Mouse (Mus musculus) C2C12 (cell line): ENCODE data around the gene Insl5. TPM values are rescaled to one million over a fixed set of nuclear protein-coding genes. Genes with fewer than 3 reads are reported as not detected.

Experiments
- H3K27me3 ChIP-seq: one replicate; pipeline ENCODE4 v1.6.1; 2011; ENCODE audit not compliant: control insufficient read depth, insufficient read depth, insufficient read length
- H3K36me3 ChIP-seq: one replicate; pipeline ENCODE4 v1.6.1; 2011; ENCODE audit not compliant: control insufficient read depth, insufficient read depth
- H3K4me3 ChIP-seq: one replicate; pipeline ENCODE4 v1.5.1; 2011; ENCODE audit warnings: mild to moderate bottlenecking, control low read depth; ENCODE audit not compliant: poor library complexity, insufficient read depth, severe bottlenecking
- H3K79me2 ChIP-seq: one replicate; pipeline ENCODE4 v1.6.1; 2011; ENCODE audit not compliant: control insufficient read depth, insufficient read depth
- H3K79me3 ChIP-seq: one replicate; pipeline ENCODE4 v1.6.1; 2011; ENCODE audit warnings: low read depth, control low read depth
- H3ac ChIP-seq: one replicate; pipeline ENCODE3; 2011; ENCODE audit warnings: low read depth; ENCODE audit not compliant: control insufficient read depth, insufficient read length
- CEBPB ChIP-seq: IDR thresholded peaks from one replicate; pipeline ENCODE4 v1.6.1; 2011; ENCODE audit warnings: low read depth, mild to moderate bottlenecking, control low read depth, moderate library complexity
- CTCF ChIP-seq: IDR thresholded peaks from one replicate; pipeline ENCODE4 v1.5.1; 2011; ENCODE audit not compliant: control insufficient read depth, insufficient read depth, insufficient read length
- FOSL1 ChIP-seq: IDR thresholded peaks from one replicate; pipeline ENCODE4 v1.8.0; 2011; ENCODE audit warnings: mild to moderate bottlenecking, low read length; ENCODE audit not compliant: poor library complexity, insufficient read depth, severe bottlenecking
- MAX ChIP-seq: IDR thresholded peaks from one replicate; pipeline ENCODE4 v1.6.1; 2011; ENCODE audit warnings: mild to moderate bottlenecking, control low read depth
- MYOD1 ChIP-seq: IDR thresholded peaks from one replicate; pipeline ENCODE4 v1.6.1; 2011; ENCODE audit warnings: low read depth; ENCODE audit not compliant: control insufficient read depth, insufficient read length
- MYOG ChIP-seq: IDR thresholded peaks from one replicate; pipeline ENCODE4 v1.6.1; 2011; ENCODE audit not compliant: control insufficient read depth, insufficient read length; ENCODE audit errors: extremely low read depth
- USF1 ChIP-seq: IDR thresholded peaks from one replicate; pipeline ENCODE4 v1.6.1; 2011; ENCODE audit warnings: low read depth, mild to moderate bottlenecking, control low read depth, moderate library complexity
- polyA plus RNA-seq: library from polyadenylated mRNA; unstranded; fragments of >200 nt; fragmentation: generic; extraction: Trizol; gene quantifications from one replicate; pipeline ENCODE4 v1.2.1, GENCODE M21; 2012; ENCODE audit warnings: missing spikeins

Insl5 gene
- polyA plus RNA-seq, 1 experiment = not detected

DNA sequence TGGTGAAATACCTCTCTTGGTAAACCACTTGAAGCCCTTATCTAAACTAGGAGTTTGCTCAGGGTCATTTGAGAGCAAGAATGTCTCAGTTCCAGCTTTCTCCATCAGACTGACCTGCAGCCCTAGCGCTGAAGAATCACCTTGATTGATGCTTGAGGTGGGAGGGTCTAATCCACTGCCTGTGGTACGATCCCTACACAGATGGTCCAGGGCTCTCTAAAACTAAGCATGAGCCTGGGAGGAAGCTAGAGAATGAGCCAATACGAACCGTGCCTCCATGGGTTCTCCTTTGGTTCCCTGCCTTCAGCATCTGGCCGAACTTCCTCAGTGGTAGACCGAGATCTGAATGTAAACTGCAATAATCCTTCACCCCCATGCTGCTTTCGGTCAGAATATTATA lies 1.1 kb upstream of the Insl5 start:
- no peak overlapping the region for H3ac ChIP-seq
- no peak overlapping the region for H3K4me3 ChIP-seq
- TF ChIP-seq CTCF (no peak), USF1 (no peak), CEBPB (no peak), MAX (no peak), MYOG (no peak), FOSL1 (no peak), MYOD1 (no peak)
- H3K36me3 ChIP-seq = no peaks in the 10 kb centered on the region
- H3K79me3 ChIP-seq = no peaks in the 10 kb centered on the region
- no peaks in the 10 kb centered on the region for H3K79me2 ChIP-seq
- no peaks in the 10 kb centered on the region for H3K27me3 ChIP-seq

DNA sequence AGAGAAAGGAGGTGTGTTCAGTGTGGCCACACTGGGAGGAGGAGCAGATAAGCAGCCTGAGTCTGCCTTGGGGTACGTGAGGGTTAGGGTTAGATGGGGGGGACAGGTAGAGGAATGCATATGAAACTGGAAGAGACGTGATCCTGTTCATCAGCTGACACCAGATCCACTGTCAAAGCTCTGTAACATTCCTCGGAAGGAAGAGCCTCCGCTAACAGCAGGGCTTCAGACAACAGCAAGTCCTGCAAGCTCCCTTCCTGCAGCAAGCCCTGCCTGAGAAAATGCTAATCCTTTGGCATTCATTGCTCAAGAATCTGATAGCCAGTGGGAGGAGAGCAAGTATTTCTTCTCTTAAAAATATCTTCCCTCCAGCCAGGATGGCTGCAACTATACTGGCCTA lies 13.2 kb downstream of the Insl5 start:
- TF ChIP-seq MYOD1 (no peak), USF1 (no peak), FOSL1 (no peak), MYOG (no peak), CTCF (no peak), MAX (no peak), CEBPB (no peak)

DNA sequence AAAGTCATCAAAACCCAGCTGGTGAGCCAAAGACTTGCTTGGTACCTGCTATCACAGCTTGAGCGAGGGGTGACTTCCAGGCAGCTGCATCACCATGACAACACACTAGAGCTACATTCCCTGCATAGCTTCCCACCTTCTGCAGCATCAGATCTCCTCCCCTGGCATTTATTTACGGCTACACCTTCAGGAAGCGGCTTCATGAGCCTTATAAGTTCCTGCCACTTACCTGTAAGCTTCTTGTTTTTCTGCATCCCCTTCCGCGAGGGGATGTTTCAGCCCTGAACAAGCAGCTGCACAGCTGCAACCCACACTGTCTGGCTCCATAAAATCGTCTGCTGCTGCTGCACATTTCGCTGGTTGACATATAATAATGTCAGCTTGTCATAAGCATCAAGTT lies 14.8 kb downstream of the Insl5 start:
- Histone ChIP-seq H3K79me3 (no peaks in the 10 kb centered on the region), H3K36me3 (no peaks in the 10 kb centered on the region), H3ac (no peak overlapping the region), H3K79me2 (no peaks in the 10 kb centered on the region), H3K4me3 (no peak overlapping the region), H3K27me3 (peaks cover 3% of the 10 kb centered on the region)
- TF ChIP-seq USF1 = no peak
- TF ChIP-seq MYOG = no peak
- no peak for TF ChIP-seq CEBPB
- no peak for TF ChIP-seq CTCF
- TF ChIP-seq MYOD1 = no peak

More for the DNA sequence above, 13.2 kb downstream of the Insl5 start:
- H3K79me2 ChIP-seq = no peaks in the 10 kb centered on the region
- H3K79me3 ChIP-seq = no peaks in the 10 kb centered on the region
- H3K4me3 ChIP-seq = no peak overlapping the region
- H3ac ChIP-seq = no peak overlapping the region
- no peaks in the 10 kb centered on the region for H3K36me3 ChIP-seq
- H3K27me3 ChIP-seq = peaks cover 3% of the 10 kb centered on the region

DNA sequence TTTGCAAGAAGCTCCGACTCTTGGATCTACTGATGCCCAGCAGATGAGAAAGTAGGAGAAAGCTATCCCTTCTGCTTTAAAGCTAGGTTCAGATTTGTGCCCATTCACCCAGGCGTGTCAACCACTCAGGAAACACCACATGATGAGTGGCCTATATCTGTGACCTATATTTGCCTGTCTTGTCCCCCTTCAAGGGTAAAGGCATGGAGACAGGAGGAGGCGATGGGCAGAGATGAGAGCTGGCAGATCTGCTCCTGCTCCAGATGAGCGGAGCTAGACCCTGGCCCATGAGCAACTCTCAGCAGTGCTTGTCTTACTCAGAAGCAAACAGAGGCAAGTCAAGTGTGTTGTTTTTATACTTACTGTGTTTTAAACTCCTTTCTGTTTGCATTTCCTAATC lies 15.9 kb downstream of the Insl5 start:
- Histone ChIP-seq H3K4me3 (no peak overlapping the region), H3K79me2 (no peaks in the 10 kb centered on the region), H3K79me3 (no peaks in the 10 kb centered on the region), H3K27me3 (peaks cover 3% of the 10 kb centered on the region), H3ac (no peak overlapping the region), H3K36me3 (no peaks in the 10 kb centered on the region)
- TF ChIP-seq MYOG = no peak
- no peak for TF ChIP-seq MAX
- TF ChIP-seq CEBPB = no peak
- TF ChIP-seq CTCF = no peak
- TF ChIP-seq FOSL1 = no peak
- no peak for TF ChIP-seq USF1
- TF ChIP-seq MYOD1 = no peak

DNA sequence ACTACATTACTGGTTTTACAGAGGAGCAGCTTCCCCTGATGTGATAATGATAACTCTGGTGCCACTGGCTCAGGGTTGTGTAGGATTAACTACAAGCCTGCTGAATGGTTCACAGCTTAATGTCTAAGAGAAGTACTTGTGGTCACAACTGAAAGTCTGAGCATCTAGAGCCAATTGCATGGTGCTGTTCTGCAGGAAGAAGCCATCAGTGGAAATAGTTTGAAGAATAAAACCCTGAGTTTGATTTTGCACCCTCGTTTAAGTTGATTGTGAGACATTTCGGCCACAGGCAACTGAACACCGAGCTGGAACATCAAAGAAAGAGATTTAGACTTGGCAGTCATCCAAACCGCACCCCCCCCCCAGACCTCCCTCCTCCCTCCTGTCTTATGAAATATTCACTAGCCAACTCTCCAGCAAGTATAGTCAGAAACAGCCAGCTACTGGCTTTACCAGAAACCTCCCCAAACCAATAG lies 19.7 kb downstream of the Insl5 start:
- TF ChIP-seq CEBPB (no peak), FOSL1 (no peak), MAX (no peak), MYOG (no peak), CTCF (no peak), MYOD1 (no peak), USF1 (no peak)
- H3K79me3 ChIP-seq = no peaks in the 10 kb centered on the region
- no peak overlapping the region for H3ac ChIP-seq
- peaks cover 3% of the 10 kb centered on the region for H3K27me3 ChIP-seq
- H3K36me3 ChIP-seq = no peaks in the 10 kb centered on the region
- no peak overlapping the region for H3K4me3 ChIP-seq
- H3K79me2 ChIP-seq = no peaks in the 10 kb centered on the region

DNA sequence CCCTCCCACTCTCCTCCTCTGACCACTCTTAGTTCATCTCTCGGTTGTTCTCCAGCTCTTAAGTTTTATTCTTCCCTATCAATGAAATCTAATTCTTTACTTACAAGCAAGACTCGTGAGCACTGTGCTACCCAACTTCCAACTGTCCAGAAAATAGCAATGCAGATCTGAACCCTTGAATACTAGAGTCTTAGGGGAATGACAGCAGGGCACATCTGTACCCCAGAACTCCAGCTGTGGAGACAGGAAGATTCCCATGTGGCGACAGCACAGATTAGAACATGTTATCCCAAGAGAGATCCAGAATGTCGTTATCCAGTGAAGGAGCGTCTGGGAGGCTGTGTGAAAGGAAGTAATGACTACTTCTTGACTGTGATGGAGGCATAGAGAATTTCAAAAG lies 20.4 kb downstream of the Insl5 start:
- Histone ChIP-seq H3K4me3 (no peak overlapping the region), H3K79me2 (no peaks in the 10 kb centered on the region), H3ac (no peak overlapping the region), H3K79me3 (no peaks in the 10 kb centered on the region), H3K36me3 (no peaks in the 10 kb centered on the region), H3K27me3 (no peaks in the 10 kb centered on the region)
- TF ChIP-seq MAX = no peak
- TF ChIP-seq CEBPB = no peak
- no peak for TF ChIP-seq MYOD1
- TF ChIP-seq MYOG = no peak
- TF ChIP-seq USF1 = no peak
- no peak for TF ChIP-seq CTCF
- no peak for TF ChIP-seq FOSL1
